Mouse (Mus musculus): ENCODE results near the gene Tlk2.

Gene Tlk2

DNA sequence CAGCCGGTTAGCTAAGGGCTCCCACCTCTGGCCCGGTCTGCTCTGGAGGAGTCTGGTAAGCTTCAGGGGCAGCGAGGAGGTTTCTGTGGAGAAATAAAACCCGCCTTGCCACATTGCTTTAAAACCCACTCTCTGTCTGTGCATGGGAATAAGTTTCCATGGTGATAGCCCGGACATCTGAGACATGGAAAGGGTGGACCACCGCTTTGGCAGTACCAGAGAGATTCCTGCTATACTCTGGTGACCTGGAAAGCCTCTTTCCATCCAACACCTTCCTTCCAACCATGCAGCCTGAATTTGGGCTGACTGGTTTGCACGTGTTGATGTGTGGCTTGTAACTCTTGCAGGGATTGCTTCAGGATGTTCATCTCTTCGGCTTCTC is 135.0 kb downstream of the Tlk2 start:
- no peak for DNase-seq (ENCODE audit: low read depth, low spot score)

DNA sequence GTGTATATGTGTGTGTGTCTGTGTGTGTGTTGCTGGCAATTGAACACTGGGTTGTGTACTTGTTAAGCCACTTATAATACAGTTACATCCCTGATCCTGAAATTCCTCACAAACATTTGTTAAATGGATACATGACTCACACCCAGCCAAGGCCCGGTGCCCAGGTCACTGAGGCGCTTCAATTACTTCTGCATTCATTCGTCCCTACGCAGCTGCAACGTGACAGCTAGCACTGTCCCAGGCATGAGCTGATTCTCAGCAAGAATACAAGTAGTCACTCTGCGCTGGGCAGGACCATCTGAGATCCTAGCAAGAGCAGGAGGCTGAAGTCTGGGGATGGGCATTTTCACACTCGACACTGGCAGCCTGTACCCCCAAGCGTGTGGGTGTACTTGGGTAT is 136.7 kb downstream of the Tlk2 start:
- DNase-seq (ENCODE audit: low read depth, low spot score) = no peak

DNA sequence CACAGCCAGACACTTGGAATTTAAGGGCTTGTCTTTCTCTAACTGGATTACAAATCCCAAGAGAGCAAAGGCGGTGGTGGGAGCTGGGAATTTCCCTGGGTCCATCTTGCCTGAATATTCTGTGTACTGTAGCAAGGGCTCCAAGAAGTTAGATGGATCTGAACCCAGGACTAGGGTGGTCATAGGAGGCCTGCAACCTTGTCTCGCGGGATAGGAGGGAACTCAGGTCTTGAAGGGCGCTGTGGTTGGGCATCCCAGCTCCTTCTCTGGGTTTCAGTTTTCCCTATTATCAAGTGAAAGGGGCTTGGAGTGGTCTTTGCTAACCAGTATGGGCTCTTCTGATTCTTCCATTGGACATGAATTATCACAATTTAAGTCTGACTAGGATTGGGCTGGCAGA is 137.5 kb downstream of the Tlk2 start:
- DNase-seq (ENCODE audit: low read depth, low spot score) = no peak

DNA sequence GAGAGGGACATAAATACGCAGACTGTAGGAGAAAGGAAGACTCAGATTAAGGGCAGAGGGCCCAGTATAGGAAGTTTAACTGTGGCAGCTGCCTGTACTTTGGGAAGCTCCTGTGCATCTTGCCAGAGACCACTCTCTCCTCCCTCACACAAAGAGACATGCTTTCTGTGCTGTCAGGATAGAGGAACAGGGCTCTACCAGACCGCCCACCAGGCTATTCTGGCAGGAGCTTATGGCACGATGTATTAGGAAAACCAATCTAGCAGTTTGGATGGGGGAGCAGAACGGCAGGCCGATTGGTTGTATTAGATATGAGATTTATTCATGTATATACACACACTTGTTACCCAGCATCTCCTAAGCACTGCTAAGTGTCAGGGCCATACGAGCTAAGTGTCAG is 139.2 kb downstream of the Tlk2 start:
- DNase-seq (ENCODE audit: low read depth, low spot score) = no peak

DNA sequence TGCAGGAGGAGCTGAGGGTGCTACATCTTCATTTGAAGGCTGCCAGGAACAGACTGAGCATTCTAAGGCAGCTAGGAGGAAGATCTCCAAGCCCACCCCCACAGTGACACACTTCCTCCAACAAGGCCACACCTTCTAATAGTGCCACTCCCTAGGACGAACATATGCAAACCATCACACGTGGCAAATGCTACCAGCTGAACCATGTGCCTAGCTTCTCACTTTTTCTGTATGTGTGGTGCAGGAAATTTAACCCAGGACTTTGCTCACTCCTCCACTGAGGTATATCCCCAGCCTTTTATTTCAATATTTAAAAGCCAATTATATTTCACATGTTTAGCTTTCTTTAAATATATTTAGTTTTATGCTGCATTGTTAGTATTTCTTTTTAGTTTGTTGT is 142.5 kb downstream of the Tlk2 start:
- no peak for DNase-seq (ENCODE audit: low read depth, low spot score)

DNA sequence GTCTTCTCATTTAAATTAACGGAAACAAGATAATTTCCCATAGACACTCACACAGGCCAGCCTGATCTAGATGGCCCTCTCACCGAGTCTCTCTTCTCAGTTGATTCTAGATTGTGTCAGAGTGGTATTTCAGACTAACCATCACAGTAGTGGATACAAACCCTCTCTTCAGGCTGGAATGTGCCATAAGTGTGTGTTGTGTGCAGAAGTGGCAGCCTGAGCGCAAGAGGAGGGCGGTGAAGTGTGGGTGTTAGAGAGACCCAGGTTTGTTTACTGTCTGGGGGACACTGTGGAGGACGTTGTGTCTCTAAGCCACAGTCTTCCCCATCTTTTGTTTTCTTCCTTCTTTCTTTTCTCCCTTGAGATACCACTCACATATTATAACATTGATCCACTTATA is 144.9 kb downstream of the Tlk2 start:
- no peak for DNase-seq (ENCODE audit: low read depth, low spot score)

DNA sequence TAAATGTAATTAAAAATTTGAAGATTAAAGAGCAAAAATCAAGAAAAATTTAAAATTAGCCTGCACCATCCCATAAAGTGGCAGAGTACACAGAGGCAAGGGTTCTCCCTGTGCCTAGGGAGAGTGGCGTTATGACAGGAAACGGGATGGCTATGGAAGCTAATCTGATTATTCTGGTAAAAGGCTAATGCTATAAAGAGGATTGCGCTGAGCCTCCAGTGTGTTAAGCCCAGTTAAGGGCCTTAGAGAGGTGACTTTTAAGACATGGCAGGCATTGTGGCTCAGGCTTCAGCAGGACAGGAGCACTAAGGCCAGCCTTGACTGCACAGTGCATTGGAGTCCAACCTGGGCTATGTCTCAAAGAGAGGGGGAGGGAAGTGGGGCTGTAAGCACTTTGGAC is 148.5 kb downstream of the Tlk2 start:
- DNase-seq (ENCODE audit: low read depth, low spot score) = no peak

DNA sequence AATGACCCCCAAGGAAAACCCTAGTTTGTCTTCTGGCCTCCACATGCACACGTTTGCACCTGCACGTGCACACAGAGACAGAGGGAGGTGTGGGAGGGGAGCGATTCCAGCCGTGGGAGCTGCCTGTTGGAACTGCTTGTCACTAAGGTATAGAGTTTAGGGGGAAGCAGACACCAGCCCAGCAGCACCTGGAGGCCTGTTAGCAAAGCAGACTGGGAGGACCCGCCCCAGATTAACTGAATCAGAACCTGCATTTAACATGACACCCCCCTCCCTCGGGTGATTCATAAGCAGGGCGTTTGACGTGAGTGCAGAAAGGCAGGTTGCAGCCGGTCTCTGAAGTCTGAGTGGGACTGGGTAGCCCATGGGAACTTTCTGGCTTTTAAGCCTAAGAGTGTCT is 151.4 kb downstream of the Tlk2 start:
- DNase-seq (ENCODE audit: low read depth, low spot score) = no peak

DNA sequence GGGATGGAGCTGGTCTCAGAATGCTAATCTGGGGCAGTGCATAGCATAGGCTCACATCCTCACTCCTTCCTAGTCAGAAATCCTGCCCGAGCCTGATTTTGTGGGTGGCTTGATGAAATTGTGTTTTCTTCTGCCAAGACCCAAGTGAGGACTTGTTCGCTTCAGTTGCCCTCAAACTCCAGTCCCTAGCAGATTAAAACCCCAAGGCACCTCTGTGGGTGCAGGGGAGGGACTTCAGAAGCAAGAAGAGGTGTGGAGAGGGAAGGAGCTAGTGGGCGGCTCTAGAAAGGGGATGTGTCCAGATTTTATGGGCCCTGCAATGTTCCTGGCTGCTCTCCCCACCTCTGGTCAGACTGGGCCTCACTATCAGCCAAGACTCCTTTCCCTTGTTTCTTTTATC is 152.5 kb downstream of the Tlk2 start:
- no peak for DNase-seq (ENCODE audit: low read depth, low spot score)

DNA sequence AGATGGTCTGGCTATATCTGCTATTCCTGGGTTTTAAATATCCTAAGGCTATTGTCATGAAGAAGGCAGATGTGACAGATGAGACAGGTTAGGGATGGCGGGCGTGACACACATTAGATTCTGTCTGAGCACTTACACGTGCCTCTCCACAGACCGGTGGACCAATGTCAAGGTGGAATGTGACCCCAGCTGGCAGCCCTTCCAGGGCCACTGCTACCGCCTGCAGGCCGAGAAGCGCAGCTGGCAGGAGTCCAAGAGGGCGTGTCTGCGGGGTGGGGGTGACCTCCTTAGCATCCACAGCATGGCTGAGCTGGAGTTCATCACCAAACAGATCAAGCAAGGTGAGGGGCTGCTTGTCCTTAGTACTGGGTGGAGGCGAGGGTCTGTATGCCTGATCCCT is 153.1 kb downstream of the Tlk2 start:
- no peak for DNase-seq (ENCODE audit: low read depth, low spot score)

DNA sequence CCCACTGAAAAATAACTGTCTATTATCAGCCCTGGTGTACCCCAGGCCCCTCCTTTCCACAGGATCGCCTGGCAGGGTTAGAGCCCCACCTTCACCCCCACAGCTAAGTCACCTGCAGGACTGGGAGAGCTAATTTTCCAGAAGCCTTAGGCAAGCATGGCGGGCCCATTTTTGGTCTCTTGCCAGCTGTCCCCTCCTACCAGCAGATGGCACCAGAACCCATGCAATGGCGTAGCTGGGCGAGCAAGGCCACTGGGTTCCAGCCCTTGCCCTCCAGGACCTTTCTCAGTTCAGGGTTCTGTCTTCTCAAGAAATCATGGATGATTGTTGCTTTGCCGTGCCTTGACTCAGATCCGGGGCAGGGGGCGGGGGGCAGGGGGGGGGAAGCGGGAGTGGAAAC is 153.9 kb downstream of the Tlk2 start:
- DNase-seq (ENCODE audit: low read depth, low spot score) = no peak
